Mouse (Mus musculus): Measurements from ENCODE around the gene Arhgef7. TPM values are rescaled to one million over a fixed set of nuclear protein-coding genes. Genes with fewer than 3 reads are reported as not detected.

The Arhgef7 gene
- total and polyA plus RNA-seq, 2 experiments from 2014 or later, result 53.9 to 105 TPM

- Histone ChIP-seq H3K4me3 (ENCODE audit: low read length) (no peak overlapping the region), H3K9ac (replicated peaks; ENCODE audit: low read length) (no peak overlapping the region), H3K4me2 (ENCODE audit: low read depth, low read length) (no peak overlapping the region), H3K4me1 (ENCODE audit: insufficient read depth, low read length) (no peaks in the 10 kb centered on the region), H3K27me3 (ENCODE audit: insufficient read depth, low read length) (no peaks in the 10 kb centered on the region), H3K27ac (no peak overlapping the region), H3K9me3 (ENCODE audit: low read length) (no peaks in the 10 kb centered on the region), H3K36me3 (ENCODE audit: insufficient read depth, low read length) (no peaks in the 10 kb centered on the region)
- WGBS, result 75% methylated on average over 5 of the region's 5 CpGs
- DNase-seq (ENCODE audit: low spot score), result no peak
- TF ChIP-seq CTCF (IDR thresholded peaks at IDR 0.05; ENCODE audit: low read depth), result no peak
- no peak for ATAC-seq
These were observed 33.5 kb upstream of the Arhgef7 start for GRCm38 (mm10) chr8:11693972-11694371.

- H3K27ac ChIP-seq, result no peak overlapping the region
- no peak for TF ChIP-seq CTCF (IDR thresholded peaks at IDR 0.05; ENCODE audit: low read depth)
- ATAC-seq (no peak), DNase-seq (ENCODE audit: low spot score) (no peak)
- no peak overlapping the region for H3K9ac ChIP-seq (replicated peaks; ENCODE audit: low read length)
- H3K4me2 ChIP-seq (ENCODE audit: low read depth, low read length), result no peak overlapping the region
- no peak overlapping the region for H3K4me3 ChIP-seq (ENCODE audit: low read length)
- no peaks in the 10 kb centered on the region for H3K27me3 ChIP-seq (ENCODE audit: insufficient read depth, low read length)
- no peaks in the 10 kb centered on the region for H3K36me3 ChIP-seq (ENCODE audit: insufficient read depth, low read length)
- WGBS, result 93% methylated on average over 3 of the region's 3 CpGs
- H3K4me1 ChIP-seq (ENCODE audit: insufficient read depth, low read length), result peaks cover 5% of the 10 kb centered on the region; the same call in 1 of the 2 replicates
- no peaks in the 10 kb centered on the region for H3K9me3 ChIP-seq (ENCODE audit: low read length)
These were observed 31.3 kb upstream of the Arhgef7 start for GRCm38 (mm10) chr8:11696176-11696575.

GRCm38 (mm10) chr8:11697467-11697866, 30.1 kb upstream of the Arhgef7 start:
- WGBS, result 89% methylated on average over 7 of the region's 7 CpGs
- no peak for ATAC-seq
- no peak for TF ChIP-seq CTCF (IDR thresholded peaks at IDR 0.05; ENCODE audit: low read depth)

GRCm38 (mm10) chr8:11699442-11700001, 28.0 kb upstream of the Arhgef7 start:
- Histone ChIP-seq H3K9ac (replicated peaks; ENCODE audit: low read length) (0 out of 2 replicates have a peak overlapping the region, but pooled peaks have one; percentile 33), H3K36me3 (ENCODE audit: insufficient read depth, low read length) (no peaks in the 10 kb centered on the region), H3K4me1 (ENCODE audit: insufficient read depth, low read length) (peaks cover 5% of the 10 kb centered on the region; the same call in 1 of the 2 replicates), H3K27ac (no peak overlapping the region), H3K4me3 (ENCODE audit: low read length) (no peak overlapping the region), H3K27me3 (ENCODE audit: insufficient read depth, low read length) (no peaks in the 10 kb centered on the region), H3K4me2 (ENCODE audit: low read depth, low read length) (no peak overlapping the region), H3K9me3 (ENCODE audit: low read length) (no peaks in the 10 kb centered on the region)
- no peak for TF ChIP-seq CTCF (IDR thresholded peaks at IDR 0.05; ENCODE audit: low read depth)
- DNase-seq (ENCODE audit: low spot score) (no peak), ATAC-seq (no peak)
- WGBS, result 83% methylated on average over 5 of the region's 5 CpGs

More at GRCm38 (mm10) chr8:11697467-11697866, 30.1 kb upstream of the Arhgef7 start:
- no peak overlapping the region for H3K9ac ChIP-seq (replicated peaks; ENCODE audit: low read length)
- no peak overlapping the region for H3K4me3 ChIP-seq (ENCODE audit: low read length)
- H3K9me3 ChIP-seq (ENCODE audit: low read length), result no peaks in the 10 kb centered on the region
- H3K36me3 ChIP-seq (ENCODE audit: insufficient read depth, low read length), result no peaks in the 10 kb centered on the region
- H3K27me3 ChIP-seq (ENCODE audit: insufficient read depth, low read length), result no peaks in the 10 kb centered on the region
- no peak for DNase-seq (ENCODE audit: low spot score)
- peaks cover 5% of the 10 kb centered on the region; the same call in 1 of the 2 replicates for H3K4me1 ChIP-seq (ENCODE audit: insufficient read depth, low read length)
- no peak overlapping the region for H3K27ac ChIP-seq
- H3K4me2 ChIP-seq (ENCODE audit: low read depth, low read length), result no peak overlapping the region

- Histone ChIP-seq H3K36me3 (ENCODE audit: insufficient read depth, low read length) (no peaks in the 10 kb centered on the region), H3K9ac (replicated peaks; ENCODE audit: low read length) (peak overlapping the region; percentile 33; the same call in 1 of the 2 replicates), H3K4me3 (ENCODE audit: low read length) (no peak overlapping the region)
These were observed 27.2 kb upstream of the Arhgef7 start for GRCm38 (mm10) chr8:11700060-11701032.

GRCm38 (mm10) chr8:11701033-11701362, 26.5 kb upstream of the Arhgef7 start, which contains the start of gene 1700016D06Rik:
Gene 1700016D06Rik (minus strand): TSS chr8:11701063.
- DNase-seq (ENCODE audit: low spot score), result no peak

More at GRCm38 (mm10) chr8:11700060-11701032, 27.2 kb upstream of the Arhgef7 start:
- Histone ChIP-seq H3K4me1 (ENCODE audit: insufficient read depth, low read length) (peaks cover 5% of the 10 kb centered on the region; the same call in 1 of the 2 replicates), H3K9me3 (ENCODE audit: low read length) (no peaks in the 10 kb centered on the region), H3K4me2 (ENCODE audit: low read depth, low read length) (peak overlapping the region; percentile 47), H3K27me3 (ENCODE audit: insufficient read depth, low read length) (no peaks in the 10 kb centered on the region), H3K27ac (no peak overlapping the region)
- peak; percentile 94 for TF ChIP-seq CTCF (IDR thresholded peaks at IDR 0.05; ENCODE audit: low read depth)
- DNase-seq (ENCODE audit: low spot score) (peak; percentile 88), ATAC-seq (peak; percentile 87; the same call in 1 of the 2 replicates)
- WGBS, result 39% methylated on average over 26 of the region's 26 CpGs

More at GRCm38 (mm10) chr8:11701033-11701362, 26.5 kb upstream of the Arhgef7 start, which contains the start of gene 1700016D06Rik:
- TF ChIP-seq CTCF (IDR thresholded peaks at IDR 0.05; ENCODE audit: low read depth), result no peak
- H3K4me1 ChIP-seq (ENCODE audit: insufficient read depth, low read length), result peaks cover 5% of the 10 kb centered on the region; the same call in 1 of the 2 replicates
- no peak within 1 kb of the TSS for H3K27ac ChIP-seq
- no peaks in the 10 kb centered on the region for H3K9me3 ChIP-seq (ENCODE audit: low read length)
- no peak for ATAC-seq
- WGBS, result 71% methylated on average over 6 of the region's 6 CpGs
- no peak within 1 kb of the TSS for H3K4me3 ChIP-seq (ENCODE audit: low read length)
- H3K36me3 ChIP-seq (ENCODE audit: insufficient read depth, low read length), result no peaks in the 10 kb centered on the region
- peak within 1 kb of the TSS; percentile 47 for H3K4me2 ChIP-seq (ENCODE audit: low read depth, low read length)
- no peaks in the 10 kb centered on the region for H3K27me3 ChIP-seq (ENCODE audit: insufficient read depth, low read length)
- peak within 1 kb of the TSS; percentile 33; the same call in 1 of the 2 replicates for H3K9ac ChIP-seq (replicated peaks; ENCODE audit: low read length)
